Mouse (Mus musculus): ENCODE data around the gene Tfap2e. TPM values are rescaled to one million over a fixed set of nuclear protein-coding genes. Genes with fewer than 3 reads are reported as not detected.

Gene Tfap2e
- polyA plus RNA-seq (2015; fragmentation: Nextera tagmentation; extraction: Ambion mirVana) = not detected in 2 replicates

DNA sequence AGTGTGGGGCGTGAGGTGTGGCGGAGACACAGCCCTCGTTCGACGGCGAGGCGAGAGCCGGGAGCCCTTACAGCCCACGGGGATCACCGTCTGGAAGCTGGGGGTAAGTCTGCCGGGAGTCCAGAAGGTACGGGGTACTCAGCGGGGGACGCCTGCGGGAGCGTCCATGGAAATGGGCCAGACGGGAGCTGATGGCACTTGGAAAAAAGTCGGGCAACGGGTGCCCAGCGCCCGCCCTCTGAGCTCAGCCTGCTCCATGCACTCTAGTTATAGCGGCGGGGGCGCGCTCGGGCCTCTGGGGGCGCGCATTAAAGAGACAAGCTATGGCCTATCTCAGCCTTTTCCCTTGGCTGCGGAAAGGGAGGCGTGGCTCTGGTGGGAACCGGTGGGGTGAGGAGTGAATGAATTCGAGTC lies at the start of gene Tfap2e:
Gene Tfap2e, minus strand, starts transcription at position 240 of the 414 bp plus-strand sequence.

GRCm38 (mm10) chr4:126753268-126754230 lies 17.5 kb upstream of the Tfap2e start, which contains the start of the genes Ncdn and AU040320:
Gene Ncdn, minus strand, starts transcription at chr4:126753438.
Gene AU040320, plus strand, starts transcription at chr4:126753544.

GRCm38 (mm10) chr4:126677054-126678003 lies 58.7 kb downstream of the Tfap2e start, which contains the start of gene Psmb2:
Gene Psmb2, plus strand, starts transcription at chr4:126677630.

Other genes starting within 250 kb of the Tfap2e start
- 1.2 and 1.5 TPM in 2 replicates for gene Ago4, start 202.8 kb downstream of the Tfap2e start, polyA plus RNA-seq (2015; fragmentation: Nextera tagmentation; extraction: Ambion mirVana)
- 7.8 and 9.5 TPM in 2 replicates for gene Clspn, start 179.3 kb downstream of the Tfap2e start, polyA plus RNA-seq (2015; fragmentation: Nextera tagmentation; extraction: Ambion mirVana)
- gene 5730409E04Rik, start 126.4 kb downstream of the Tfap2e start, polyA plus RNA-seq (2015; fragmentation: Nextera tagmentation; extraction: Ambion mirVana) = 5.3 and 6.0 TPM in 2 replicates
- 358 and 378 TPM in 2 replicates for gene Psmb2, start 58.6 kb downstream of the Tfap2e start, polyA plus RNA-seq (2015; fragmentation: Nextera tagmentation; extraction: Ambion mirVana)
- 16.7 TPM in 2 replicates for gene Ncdn, start 17.2 kb upstream of the Tfap2e start, polyA plus RNA-seq (2015; fragmentation: Nextera tagmentation; extraction: Ambion mirVana)
- gene AU040320, start 17.3 kb upstream of the Tfap2e start, polyA plus RNA-seq (2015; fragmentation: Nextera tagmentation; extraction: Ambion mirVana) = 12.0 and 12.7 TPM in 2 replicates
- 7.8 and 9.3 TPM in 2 replicates for gene Zmym4, start 231.9 kb upstream of the Tfap2e start, polyA plus RNA-seq (2015; fragmentation: Nextera tagmentation; extraction: Ambion mirVana)

All from urinary bladder, postnatal 0 days (tissue).